Mouse (Mus musculus) telencephalon, adult 2 months (tissue): ENCODE results near the gene Vapa.

ENCODE experiments used
- DNase-seq: peaks from one replicate; pipeline ENCODE4 v3.0.0-alpha.2; 2011; ENCODE audit warnings: low read depth, low spot score

The Vapa gene

DNA sequence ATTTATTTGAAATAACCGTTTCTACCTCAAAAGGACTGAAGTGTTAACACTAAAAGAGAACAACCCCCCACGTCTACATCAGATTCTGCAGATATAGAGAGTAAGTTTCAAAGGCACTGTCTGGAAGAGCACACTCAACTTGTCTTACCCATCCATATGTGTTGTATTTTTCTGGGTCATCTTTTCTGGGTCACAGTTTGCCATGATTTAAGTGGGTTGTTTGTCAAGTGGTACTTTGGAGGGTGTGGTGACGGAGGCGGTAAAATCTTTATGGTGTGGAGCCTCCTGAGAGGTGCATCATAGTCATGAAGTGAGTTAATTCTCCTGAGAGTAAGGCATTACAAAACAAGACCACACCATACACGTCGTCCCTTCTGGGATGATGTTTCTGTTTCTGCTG is 12.2 kb upstream of the Vapa start:
- DNase-seq = no peak

DNA sequence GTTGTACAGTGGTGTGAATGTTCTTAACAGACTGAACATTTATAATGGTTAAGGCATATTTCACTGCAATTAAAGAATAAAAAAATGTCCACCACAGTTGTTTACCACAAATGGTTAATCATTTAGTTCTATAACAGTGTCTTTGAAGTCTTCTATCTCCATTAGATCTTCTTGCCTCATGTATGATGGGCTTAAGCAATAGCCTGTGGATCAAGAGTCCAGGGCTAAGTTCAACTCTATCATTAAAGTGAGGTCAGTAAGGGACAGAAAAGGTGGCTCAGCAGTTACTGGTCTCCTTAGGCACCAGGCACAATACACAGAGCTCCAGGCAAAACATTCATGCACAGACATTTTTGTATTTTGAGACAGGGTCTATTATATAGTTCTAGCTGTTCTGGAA is 9.8 kb upstream of the Vapa start:
- no peak for DNase-seq

DNA sequence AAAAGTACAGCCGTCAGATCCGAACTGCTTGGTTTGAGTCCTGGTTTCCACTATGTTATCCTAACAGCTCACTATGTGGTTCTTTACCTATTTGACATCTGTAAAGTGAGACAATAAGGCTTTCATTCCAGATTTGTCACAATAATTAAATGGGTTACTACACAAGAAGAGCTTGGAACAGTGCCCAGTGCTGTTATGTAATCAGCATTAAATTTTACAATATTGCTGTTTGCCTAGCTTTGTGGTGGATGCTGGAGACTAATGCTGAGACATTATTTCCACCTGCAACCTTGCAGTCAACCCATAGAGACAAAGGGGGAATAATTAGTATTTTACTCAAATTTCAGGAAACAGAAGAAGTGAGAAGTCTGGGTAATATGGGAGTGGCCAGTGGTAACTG is 5.1 kb upstream of the Vapa start:
- DNase-seq = no peak

DNA sequence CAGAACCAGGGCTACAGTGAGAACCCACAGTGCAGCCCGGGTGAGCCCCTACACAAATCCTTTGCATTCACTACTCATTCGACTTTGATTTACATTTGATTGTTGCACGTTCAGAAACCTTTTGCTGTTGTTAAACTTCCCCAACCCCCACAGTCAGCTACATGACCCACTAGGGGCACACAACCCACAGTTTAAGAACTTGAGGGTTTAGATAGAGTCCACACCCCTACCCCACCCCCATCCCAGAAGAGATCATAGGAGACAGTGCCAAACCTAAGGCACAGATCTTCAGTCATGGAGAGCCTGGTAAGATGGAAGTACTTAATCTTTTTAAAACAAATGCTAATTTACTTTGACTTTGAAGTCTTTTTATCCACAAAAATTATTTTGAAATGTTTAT is 2.3 kb upstream of the Vapa start:
- no peak for DNase-seq

DNA sequence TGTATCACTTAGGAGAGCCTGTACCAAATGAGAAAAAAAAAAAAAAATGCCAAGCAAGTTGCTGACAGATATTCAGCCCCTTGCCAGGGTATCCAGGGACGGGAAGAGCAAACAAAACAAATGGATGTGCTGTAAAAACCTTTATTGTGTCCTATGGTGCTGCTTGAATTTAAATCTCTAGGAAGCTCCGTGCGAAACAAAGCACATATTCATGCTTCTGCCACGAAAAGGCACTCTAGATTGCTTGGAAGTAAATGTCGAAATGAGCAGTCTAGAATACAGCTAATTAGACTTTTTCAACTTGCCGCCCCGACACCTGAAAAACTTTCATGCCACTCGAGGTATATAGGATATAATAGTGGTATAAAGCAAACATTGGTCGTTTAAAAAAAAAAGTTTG is 1.1 kb upstream of the Vapa start:
- DNase-seq = peak; percentile 17

DNA sequence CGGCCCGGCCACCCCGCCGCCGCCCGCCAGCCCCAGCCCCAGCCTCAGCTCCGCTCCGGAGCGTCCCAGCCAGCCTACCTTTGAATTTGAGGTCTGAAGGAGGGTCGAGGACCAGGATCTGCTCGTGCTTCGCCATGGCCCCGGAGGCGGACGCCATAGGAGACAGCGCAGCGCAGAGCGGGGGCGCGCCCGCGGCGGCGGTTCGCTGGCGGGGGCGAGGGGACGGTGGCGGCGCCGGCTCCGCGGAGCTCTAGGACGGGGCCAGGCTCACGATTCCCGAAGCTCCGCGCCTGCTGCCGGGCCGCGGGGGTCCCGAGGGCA is 253 bp downstream of the Vapa start:
- DNase-seq = no peak

DNA sequence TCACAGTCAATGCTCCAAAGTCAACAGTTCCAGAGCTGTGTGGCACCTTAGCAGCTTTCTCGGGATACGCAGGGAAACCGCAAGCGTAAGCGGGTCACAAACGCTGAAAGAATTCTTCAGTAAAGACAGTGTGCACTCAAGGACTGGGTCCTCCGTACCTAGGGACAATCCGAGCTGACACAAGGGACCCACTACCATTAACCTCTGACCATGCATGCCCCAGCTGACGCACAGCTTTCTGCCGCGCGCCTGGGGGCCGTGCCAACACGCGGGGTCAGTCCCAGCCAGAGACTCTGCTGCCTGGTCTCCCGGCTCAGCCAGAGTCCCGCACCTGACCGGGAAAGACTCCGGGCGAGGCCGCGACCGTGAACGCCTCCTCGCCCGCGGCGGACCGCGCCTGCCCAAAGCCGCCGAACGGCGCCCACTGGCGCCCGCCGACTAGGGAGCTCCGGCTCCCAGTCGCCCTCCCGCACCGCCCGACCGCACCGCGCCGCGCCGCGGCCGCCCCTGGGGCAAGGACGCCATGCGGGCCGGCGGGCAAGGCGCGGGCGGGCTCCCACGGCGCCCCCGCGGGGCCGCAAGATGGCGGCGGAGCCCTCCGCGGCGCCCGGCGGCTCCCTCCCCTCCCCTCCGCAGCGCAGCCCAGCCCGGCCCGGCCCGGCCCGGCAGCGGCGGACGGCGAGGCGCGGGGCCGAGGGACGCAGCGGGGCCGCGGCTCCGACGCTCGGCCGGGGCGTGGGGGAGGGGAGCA is 789 bp downstream of the Vapa start:
- DNase-seq = no peak

DNA sequence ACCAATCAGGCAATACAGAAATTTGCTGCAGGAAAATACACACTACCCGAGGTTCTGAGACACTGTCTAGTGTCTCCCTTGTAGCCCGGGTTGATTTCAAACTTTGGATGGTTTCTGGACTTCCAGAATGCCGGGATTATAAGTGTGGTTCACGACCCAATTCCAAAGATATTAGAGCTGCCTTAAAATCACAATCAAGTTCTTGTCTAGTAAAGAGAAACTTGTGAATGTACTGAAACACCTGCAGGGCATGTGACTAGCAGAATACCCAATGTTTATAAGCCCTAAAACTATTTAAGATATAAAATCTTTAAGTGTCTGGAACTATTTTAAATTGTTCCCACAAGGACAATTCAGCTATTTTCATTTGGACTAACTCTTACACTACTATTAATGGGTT is 1.6 kb downstream of the Vapa start:
- DNase-seq = no peak

DNA sequence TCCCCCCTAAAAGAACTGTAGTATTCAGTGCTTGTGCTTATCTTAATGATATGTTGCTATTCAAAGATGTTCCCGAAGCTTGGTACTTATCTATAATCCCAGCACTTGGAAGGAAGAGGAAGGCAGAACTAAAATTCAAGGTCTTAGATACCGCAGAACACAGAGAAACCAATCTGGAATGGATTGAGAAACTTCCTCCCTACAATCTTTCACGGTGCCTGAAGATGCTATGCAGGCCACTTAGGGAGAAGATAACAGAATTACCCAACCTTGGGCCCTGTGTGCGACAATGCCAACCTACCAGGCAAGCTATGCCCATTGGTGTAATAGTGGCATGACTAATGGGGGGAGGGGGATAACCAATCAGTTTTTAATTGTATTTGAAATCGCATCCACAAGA is 4.6 kb downstream of the Vapa start:
- DNase-seq = no peak

DNA sequence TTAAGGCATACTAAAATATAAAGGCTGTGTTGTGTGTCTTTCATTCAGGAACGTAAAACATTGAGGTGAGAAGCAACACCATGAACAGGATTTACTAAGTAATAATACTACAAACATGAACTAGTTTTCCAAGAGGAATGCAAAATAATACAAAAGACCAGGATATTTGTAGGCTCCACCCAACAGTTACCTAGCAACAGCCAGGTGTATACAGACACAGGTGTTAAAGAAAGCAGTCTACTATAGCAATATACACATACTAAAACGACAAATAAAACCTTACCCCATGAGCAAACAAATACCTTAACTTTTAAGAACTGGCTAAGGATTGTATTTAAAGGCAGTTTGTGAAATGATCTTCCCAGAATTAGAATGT is 5.1 kb downstream of the Vapa start:
- no peak for DNase-seq

DNA sequence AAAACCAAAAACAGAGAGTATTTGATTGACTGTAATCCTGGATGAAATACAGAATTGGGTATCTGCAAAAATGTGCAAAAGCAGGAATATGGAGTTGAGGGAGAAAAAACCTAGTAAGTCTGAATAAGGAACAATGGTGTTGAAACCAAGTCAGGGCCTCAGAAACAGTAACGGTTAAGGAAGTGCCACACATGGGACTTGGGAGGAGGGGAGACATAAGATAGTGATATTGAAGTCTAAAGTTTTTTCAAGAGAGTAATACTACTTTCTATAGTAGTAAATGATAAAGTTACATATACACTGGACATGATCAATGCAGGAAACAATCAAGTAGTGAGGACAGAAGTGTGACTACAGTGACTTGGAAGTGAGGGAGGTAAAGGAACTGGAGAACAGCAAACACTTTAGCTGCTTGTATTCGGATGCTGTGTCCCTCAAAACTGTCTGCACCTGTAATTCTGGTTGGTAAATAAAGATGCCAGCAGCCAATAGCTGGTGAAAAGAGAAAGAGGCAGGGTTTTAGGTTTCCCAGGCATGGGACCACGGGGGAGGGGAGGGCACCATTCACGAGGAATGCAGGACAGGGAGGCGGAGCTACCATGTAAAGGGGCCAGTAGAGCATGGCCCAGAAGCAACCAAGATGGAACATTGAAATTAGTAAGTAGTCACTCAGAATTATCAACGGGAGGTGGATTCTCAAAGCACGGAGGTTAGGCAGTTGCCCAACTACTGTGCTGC is 5.6 kb downstream of the Vapa start:
- DNase-seq = no peak

DNA sequence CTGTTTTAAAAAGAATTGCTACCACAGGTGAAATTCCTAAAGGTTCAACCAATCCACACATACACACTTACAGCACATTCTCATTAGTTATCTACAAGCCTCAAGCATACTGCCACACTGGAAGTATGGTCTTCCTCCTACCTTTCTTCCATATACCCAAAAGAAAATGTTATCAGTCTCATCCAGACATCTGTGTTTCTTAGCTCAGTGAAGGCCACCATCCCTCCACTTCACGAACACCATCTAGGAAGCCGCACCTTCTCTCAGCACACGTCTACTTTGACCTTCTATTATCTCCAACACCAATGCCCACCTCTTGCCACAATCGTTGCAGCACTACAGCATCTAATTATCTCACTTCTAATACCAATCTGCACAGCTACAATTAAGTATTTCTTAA is 7.3 kb downstream of the Vapa start:
- DNase-seq = no peak

DNA sequence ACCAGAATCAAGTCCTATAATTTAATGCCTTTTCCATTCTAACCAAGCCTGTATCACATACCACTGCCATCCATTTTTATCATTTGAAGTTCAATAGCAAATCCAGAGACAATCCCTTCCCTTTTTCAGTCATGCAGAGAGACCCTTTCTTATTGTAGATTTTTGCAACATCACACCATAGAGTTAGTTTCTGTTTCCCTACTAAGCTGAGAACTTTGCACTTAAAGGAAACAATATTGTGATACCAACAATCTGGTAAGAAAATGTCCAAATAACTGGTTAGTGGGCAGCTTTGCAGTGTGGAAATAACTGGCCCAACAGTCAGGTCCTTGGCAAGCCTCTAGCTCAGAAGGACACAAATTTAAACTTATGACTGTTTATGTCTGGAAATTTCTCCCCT is 8.5 kb downstream of the Vapa start:
- no peak for DNase-seq

DNA sequence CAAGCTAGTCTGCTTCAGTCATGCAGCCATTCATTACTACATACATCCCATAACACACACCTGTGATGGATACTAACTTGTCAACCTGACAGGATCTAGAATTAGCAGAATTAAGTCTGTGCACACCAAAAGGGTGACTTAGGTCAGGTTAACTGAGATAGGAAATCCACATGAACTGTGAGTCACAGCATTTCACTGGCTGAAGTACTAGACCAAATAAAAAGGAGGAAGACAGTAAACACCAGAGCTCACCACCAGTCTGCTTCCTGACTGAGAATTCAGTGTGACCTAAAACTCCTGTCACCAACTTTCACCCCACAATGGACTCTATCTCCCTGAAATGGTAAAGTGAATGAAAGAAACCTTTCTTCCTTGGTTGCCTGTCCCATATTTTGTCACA is 9.0 kb downstream of the Vapa start:
- no peak for DNase-seq

DNA sequence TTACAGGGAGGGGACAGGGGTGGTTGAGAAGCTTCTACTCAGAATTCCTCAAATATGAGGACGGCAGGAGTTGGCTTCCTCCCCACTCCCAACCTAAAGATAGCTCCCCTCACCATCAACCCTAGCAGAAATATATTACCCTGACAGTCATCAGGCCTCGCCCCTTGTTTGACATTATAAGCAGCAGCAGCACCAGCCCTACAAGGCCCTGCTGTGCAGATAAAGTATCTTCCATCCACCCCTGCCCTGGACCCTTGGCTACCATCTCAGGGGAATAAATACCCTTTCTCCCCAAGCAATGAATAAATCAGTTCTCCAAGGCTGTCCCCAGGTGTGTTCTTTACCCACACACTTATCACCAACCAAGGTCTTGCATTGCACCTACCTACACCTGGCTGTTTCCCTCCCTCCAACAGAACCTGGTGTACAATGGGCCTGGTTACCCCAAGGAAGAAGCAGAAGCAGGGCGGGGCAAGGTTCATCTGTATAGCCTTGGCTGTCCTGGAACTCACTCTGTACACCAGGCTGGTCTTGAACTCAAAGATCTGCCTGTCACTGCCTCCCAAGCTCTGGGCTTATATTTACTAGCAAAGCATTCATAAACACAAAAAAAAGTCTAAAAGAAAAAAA is 15.4 kb downstream of the Vapa start:
- DNase-seq = no peak

DNA sequence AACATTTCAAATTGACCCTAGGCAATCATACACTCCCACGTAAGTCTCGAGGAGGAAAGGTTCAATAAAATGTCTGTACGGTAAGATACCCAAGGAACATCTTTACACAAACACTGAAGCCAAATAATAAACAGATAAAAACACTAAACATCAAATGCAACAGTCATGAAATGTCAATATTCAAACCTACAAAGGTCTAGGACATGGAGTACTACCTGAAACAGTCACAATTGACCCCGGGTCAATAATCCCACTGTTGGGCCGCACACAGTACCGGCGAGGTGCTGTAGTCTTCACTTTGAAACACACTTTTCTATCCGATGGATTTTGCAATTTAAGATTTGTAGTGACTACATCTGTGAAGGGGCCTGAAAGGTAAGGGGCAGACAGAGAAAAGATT is 18.7 kb downstream of the Vapa start:
- no peak for DNase-seq

DNA sequence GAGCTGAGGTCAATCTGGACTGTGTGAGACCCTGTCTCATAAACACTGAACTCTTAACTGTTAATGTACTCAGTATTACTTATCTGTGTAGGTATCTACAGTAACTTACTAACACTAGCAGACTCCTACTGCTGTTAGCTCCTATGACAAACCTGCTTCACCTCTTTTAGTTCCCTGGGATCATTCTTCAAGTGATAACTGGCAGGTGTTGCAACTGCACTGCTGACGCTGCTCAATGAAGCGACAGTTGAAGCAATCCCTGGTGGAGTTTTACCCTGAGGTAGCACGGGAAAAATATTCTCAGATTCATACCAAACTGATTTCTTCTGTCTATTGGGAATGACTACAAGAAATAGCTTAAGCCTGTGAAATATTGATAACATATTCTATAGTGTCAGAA is 26.5 kb downstream of the Vapa start:
- DNase-seq = no peak

DNA sequence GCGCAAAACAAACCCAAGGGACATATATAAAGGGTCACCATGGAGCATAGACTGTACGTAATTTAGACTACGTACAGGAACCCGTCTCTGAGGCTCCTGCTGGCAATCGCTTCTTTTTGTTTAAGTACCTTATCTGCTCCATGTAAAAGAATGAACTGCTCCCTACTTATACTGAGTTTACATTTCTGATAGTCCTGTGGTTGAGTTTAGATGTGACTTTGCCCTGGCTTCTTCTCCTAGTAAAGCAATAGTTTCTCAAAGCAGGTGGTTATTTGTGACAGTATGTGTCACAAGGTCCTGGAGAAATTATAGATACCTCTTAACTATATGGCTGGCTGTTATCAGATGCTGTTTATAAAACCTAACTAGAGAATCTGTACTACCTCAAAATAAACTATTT is 31.9 kb downstream of the Vapa start:
- DNase-seq = no peak

DNA sequence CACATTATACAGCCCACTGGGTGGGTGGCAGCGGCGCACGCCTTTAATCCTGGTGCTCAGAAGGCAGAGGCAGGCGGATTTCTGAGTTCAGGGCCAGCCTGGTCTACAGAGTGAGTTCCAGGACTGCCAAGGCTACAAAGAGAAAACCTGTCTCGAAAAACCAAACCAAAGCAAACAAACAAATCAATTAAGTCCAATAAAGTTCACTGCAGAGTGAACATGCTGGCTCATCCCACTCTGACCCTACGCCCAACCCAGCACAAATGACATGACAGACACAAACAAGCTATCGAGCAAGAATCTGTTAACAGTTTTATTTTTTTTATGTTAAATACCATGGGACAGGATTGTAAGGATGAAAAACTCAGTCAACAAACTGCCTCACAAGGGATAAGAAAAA is 33.6 kb downstream of the Vapa start:
- DNase-seq = no peak

DNA sequence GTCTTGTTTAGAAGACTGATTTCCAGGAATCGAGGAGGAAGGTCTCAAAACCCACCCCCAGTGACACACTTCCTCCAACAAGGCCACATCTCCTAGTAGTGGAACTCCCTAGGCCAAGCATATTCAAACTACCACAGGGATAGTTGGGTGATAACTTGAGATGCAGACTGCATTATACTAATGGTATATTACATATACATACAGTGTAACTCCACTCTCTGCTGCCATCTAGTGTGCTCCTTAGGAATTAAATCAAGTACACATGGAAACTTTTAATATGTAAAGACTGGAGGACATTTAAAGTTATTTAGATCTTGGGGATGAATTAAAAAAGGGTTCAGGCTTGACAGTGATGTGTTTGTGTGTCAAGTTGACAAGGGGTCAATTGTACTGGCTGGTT is 38.0 kb downstream of the Vapa start:
- DNase-seq = no peak

DNA sequence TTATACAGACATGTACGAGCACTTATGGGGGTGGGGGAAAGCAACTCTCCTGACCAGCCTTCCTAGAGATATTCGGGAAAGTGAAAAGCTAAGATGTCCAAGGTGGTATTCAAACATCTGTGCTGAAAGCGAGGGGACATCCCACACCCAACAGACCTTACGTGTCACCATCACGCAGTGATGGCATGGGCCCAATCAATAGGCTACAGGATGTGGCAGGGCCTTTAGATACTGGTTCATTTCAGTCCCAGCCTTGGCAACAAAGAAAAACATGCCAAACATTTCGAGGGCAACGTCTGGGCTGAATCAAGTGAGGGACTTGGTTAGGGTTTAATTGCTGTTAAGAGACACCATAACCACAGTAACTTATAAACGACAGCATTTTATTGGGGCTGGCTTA is 38.5 kb downstream of the Vapa start:
- DNase-seq = no peak

DNA sequence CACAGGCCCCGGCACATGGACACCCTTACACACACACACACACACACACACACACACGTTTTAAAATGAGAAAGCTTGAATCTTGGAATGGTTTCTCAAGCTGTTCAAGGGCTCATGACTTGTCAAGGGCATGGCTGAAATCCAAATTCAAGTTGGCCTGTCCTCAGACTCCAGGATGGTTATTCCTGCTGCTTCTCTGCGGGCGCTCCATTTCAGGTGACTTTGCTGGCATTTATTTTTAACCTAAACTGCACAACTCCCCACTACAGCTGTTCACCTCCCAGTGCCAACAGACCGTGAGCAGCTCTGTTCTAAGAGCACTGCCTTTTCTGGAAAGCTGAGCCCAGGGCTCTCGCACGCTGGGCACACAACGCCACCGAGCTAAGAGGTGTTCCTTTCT is 41.5 kb downstream of the Vapa start:
- DNase-seq = no peak

DNA sequence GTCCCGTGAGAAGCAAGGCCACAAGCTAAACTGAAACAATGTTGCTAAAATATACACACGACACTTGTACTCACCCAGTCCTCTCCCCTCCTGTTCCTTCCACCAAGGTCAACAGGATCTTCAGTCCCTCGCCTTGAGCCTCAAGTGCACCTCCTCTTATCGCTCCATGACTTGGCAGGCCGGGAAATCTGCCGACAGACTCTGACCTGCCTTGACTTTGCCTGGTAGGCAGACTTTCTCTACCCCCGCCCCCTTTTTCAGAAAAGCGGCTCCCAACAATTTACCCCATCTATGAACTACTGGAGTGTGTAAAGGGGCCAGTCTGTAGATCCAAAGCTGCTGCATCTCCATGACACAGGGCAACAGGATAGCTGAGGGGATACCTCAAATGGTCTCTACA is 41.9 kb downstream of the Vapa start:
- no peak for DNase-seq
